Comparison of ENCODE assay signal across 8 mouse cellular contexts in the genomic region with DNA sequence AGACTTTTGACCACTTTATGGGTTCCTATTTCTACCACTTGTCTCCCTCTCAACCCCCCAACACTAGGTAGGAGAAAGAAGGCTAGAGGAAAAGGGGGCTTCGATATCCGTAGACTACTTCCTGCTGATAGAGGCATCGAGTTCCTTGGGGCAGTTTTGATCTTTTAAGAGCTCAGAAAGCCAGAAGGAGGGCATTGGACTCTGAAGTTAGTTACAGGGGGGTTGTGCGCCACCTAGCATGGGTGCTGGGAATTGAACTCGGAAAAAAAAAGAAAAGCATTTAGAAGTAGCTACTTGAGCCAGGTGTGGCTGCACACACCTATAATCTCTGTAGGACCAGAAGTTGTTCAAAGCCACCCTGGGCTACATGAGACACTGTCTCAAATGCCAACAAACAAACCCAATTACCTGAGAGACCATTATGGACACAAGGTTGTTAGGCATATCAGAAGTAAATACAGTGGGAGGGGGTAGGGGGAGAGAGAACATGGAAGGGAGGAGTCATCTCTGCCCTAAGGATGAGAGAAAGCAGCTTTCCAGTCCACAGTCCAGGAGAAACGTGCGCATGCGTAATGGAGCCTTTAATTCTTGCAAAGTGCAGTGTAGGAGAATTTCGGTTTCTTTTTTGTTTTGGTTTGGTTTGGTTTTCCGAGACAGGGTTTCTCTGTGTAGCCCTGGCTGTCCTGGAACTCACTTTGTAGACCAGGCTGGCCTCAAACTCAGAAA. TPM values are rescaled to one million over a fixed set of nuclear protein-coding genes. Genes with fewer than 3 reads are reported as not detected.
A peak's percentile ranks its signal among the peaks of the same experiment; 100 is the strongest.
DNase-seq lines count a peak whose midpoint lies in the region; ATAC-seq lines count a peak whose summit lies in the region.

No protein-coding gene starts in this region.

- H3K27ac ChIP-seq in liver, embryonic 13.5 days, result peak overlapping the region; percentile 87

- peaks cover 40% of the 10 kb centered on the region for H3K4me1 ChIP-seq in liver, embryonic 13.5 days (replicated peaks)

- H3K36me3 ChIP-seq in liver, embryonic 13.5 days, result peaks cover 80% of the 10 kb centered on the region

- no peaks in the 10 kb centered on the region for H3K9me3 ChIP-seq in liver, embryonic 13.5 days (replicated peaks)

- no peaks in the 10 kb centered on the region for H3K27me3 ChIP-seq in liver, embryonic 13.5 days

- 31% methylated on average over 10 of the region's 10 CpGs for WGBS in liver, embryonic 13.5 days (ENCODE audit: insufficient replicate concordance)

- peak overlapping the region; percentile 89 for H3K9ac ChIP-seq in liver, embryonic 13.5 days

- 0 out of 2 replicates have a peak, but pooled peaks have one; percentile 10 for ATAC-seq in liver, embryonic 13.5 days (ENCODE audit: low read depth)

- H3K4me2 ChIP-seq in liver, embryonic 13.5 days, result peak overlapping the region; percentile 82

- peak; percentile 87 for DNase-seq in A20 (ENCODE audit: low read depth, low spot score)
- peak; percentile 76 for DNase-seq in adipocyte (ENCODE audit: low spot score)
- DNase-seq in embryo, embryonic 11.5 days (ENCODE audit: low read depth, low spot score), result peak; percentile 34
- DNase-seq in heart, adult 8-10 months (ENCODE audit: low spot score), result peak; percentile 42
- DNase-seq in kidney, adult 9 months, result peak; percentile 80
- peak; percentile 69 for DNase-seq in liver, embryonic 13.5 days
- DNase-seq in natural killer cell, adult 2 months (ENCODE audit: low spot score in 2 of 2), result peak; percentile 59 to 77
- DNase-seq in telencephalon, adult 2 months (ENCODE audit: low read depth, low spot score), result peak; percentile 31

- peak overlapping the region; percentile 93 for H3K4me3 ChIP-seq in liver, embryonic 13.5 days (replicated peaks)

RNA-seq across cellular contexts. Expression of a gene that starts 1.2 kb away (rescaled TPM):
- 10 to 100 TPM in 2 of 4 experiments, 1 to 10 TPM in 2; 8.4 to 11.9 (median 10.2) TPM for total RNA-seq in heart, adult 8-10 months (2022)
- 23.4 and 26.9 TPM in 2 replicates for polyA plus RNA-seq in liver, embryonic 13.5 days (2015; fragmentation: Nextera tagmentation; extraction: Ambion mirVana)

RNA-seq across cellular contexts. Expression of a gene that starts 32.7 kb away (rescaled TPM):
- 10 to 100 TPM; 41.0 to 50.0 (median 45.6) TPM for total RNA-seq in heart, adult 8-10 months (2022)
- polyA plus RNA-seq in liver, embryonic 13.5 days (2015; fragmentation: Nextera tagmentation; extraction: Ambion mirVana), result 133 and 143 TPM in 2 replicates

RNA-seq across cellular contexts. Expression of a gene that starts 55.7 kb away (rescaled TPM):
- 100 to 1,000 TPM; 223 to 647 (median 436) TPM for total RNA-seq in heart, adult 8-10 months (2022)
- polyA plus RNA-seq in liver, embryonic 13.5 days (2015; fragmentation: Nextera tagmentation; extraction: Ambion mirVana), result 10.3 and 17.3 TPM in 2 replicates

Comparison
In these comparisons a context has a peak if more than half of its experiments do, and no peak if none do; other contexts are left out.
1. Peak in every context shown above with its lines: DNase-seq, ATAC-seq, H3K4me3 ChIP-seq and H3K27ac ChIP-seq.
2. DNase-seq: peak in every context shown above with its lines; median percentile 87 in A20; 80 in kidney, adult 9 months; 76 in adipocyte; 69 in liver, embryonic 13.5 days; 68 in natural killer cell, adult 2 months; 42 in heart, adult 8-10 months; 34 in embryo, embryonic 11.5 days; 31 in telencephalon, adult 2 months.